Mouse (Mus musculus) hindbrain, embryonic 13.5 days (tissue): ENCODE results near the gene Cd52. TPM values are rescaled to one million over a fixed set of nuclear protein-coding genes. Genes with fewer than 3 reads are reported as not detected.

ENCODE experiments used
- ATAC-seq: fragments of 200-750 bp; cut with Nextera tagmentation; 2 replicates; pipeline ENCODE4 v1.8.0; 2017; ENCODE audit warnings: moderate TSS enrichment; ENCODE audit not compliant: low FRiP score
- H3K27ac ChIP-seq: fragments of 300-500 bp; sonication (generic); 2 replicates; pipeline ENCODE4 v1.5.1; 2015; ENCODE audit warnings: inconsistent platforms, mild to moderate bottlenecking, moderate library complexity
- H3K27me3 ChIP-seq: fragments of 300-500 bp; sonication (generic); 2 replicates; pipeline ENCODE4 v1.6.1; 2015; ENCODE audit warnings: mild to moderate bottlenecking, inconsistent platforms
- H3K36me3 ChIP-seq: fragments of 300-500 bp; sonication (generic); 2 replicates; pipeline ENCODE4 v1.6.1; 2015; ENCODE audit warnings: mild to moderate bottlenecking, inconsistent platforms
- H3K4me1 ChIP-seq: fragments of 300-500 bp; sonication (generic); replicated peaks from 2 replicates; pipeline ENCODE4 v1.6.1; 2015; ENCODE audit warnings: inconsistent platforms
- H3K4me2 ChIP-seq: fragments of 300-500 bp; sonication (generic); 2 replicates; pipeline ENCODE4 v1.6.1; 2015; ENCODE audit warnings: inconsistent platforms, mild to moderate bottlenecking, moderate library complexity
- H3K4me3 ChIP-seq: fragments of 300-500 bp; sonication (generic); 2 replicates; pipeline ENCODE4 v1.5.1; 2015; ENCODE audit warnings: mild to moderate bottlenecking, inconsistent platforms
- H3K9ac ChIP-seq: fragments of 300-500 bp; sonication (generic); 2 replicates; pipeline ENCODE4 v1.6.1; 2015; ENCODE audit warnings: mild to moderate bottlenecking, inconsistent platforms
- H3K9me3 ChIP-seq: fragments of 300-500 bp; sonication (generic); 2 replicates; pipeline ENCODE4 v1.6.1; 2016; ENCODE audit warnings: inconsistent platforms
- WGBS: fragments of 180-500 bp; shearing (Covaris S2); methylation state at CpG from one replicate; pipeline ENCODE4 v1.1.7; 2015; 5-methylcytosine and 5-hydroxymethylcytosine counted together
- polyA plus RNA-seq: library from polyadenylated mRNA; unstranded; fragments of >200 nt; fragmentation: Nextera tagmentation; extraction: Ambion mirVana; gene quantifications from 2 replicates; pipeline ENCODE4 v1.2.1, GENCODE M21; 2015

Gene Cd52
- polyA plus RNA-seq, 1 experiment from 2014 or later: 3.9 TPM

DNA sequence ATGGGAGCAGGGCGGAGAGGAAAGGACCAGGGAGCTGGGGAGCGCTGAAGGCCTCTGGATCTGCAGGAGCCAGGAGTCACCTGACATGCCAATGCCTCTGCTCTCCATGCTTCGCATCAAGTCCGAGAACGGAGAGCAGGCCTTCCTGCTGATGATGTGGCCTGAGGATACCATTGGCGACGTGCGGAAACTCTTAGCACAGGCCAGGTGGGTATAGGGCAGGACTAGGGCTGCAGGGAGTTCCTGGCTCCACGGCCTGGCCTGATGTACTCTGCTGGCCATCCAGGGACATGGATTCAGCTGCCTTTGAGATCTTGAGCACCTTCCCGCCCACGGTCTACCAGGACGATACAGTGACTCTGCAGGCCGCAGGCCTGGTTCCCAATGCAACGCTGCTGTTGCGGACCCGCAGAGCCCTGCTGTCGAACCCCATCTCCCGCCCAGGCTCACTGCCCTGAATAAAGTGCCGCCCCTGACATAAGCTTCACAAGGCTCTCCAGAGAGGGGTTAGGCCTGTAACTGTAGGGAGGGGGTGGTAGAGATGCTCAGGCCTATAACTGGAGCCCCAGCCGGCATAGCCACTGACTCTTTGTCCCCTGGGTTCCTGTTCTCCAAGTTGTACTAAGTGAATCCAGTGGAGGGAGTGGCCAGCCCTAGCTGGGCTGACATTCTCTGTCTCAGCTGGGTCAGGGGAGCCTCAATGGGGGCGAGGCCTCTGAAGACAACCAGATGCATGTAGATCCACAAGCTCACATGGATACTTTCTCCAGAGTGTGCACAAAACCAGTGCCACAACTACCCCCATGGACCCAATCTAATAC lies 31.6 kb upstream of the Cd52 start:
- 86% methylated on average over 21 of the region's 21 CpGs for WGBS
- H3K4me1 ChIP-seq: peaks cover 35% of the 10 kb centered on the region
- H3K27me3 ChIP-seq: no peaks in the 10 kb centered on the region
- ATAC-seq: no peak
- H3K9ac ChIP-seq: peak overlapping the region; percentile 93
- no peak overlapping the region for H3K4me2 ChIP-seq
- no peak overlapping the region for H3K4me3 ChIP-seq
- no peaks in the 10 kb centered on the region for H3K9me3 ChIP-seq
- H3K36me3 ChIP-seq: peaks cover 12% of the 10 kb centered on the region
- H3K27ac ChIP-seq: no peak overlapping the region

DNA sequence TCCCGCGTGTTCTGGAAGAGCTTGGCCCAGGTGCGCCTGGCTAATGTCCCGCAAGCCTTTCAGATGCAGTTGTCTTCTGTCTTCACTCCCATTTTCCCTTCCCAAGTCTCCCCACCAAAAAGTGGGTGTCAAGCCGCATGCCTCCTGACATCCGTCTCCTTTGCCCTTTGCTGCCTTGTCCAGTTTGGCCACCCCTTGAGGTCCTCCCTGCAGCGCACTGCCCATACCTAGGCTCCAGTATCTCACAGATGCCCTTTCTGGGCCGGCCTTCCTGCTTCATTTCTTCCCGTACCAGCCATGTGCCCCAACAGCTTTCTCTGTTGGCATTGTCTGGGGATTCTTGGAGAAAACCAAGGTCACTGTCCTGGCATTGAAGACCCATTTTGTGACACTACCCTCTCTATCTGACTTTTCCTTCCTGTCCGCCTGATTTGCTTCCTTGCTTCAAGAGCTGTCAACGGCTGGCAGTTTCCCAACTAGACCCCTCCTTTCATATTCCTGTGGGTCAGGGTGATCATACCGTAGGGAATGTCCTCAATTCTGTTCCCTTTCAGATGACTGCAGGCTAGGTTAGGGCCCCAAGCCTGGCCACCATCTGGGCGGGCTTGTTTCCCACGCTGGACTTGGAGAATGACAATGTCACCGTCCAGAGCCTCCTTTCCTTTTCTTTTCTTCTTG lies 30.6 kb upstream of the Cd52 start:
- H3K27ac ChIP-seq: no peak overlapping the region
- H3K4me2 ChIP-seq: no peak overlapping the region
- no peak overlapping the region for H3K4me3 ChIP-seq
- WGBS: 90% methylated on average over 15 of the region's 15 CpGs
- no peak overlapping the region for H3K9ac ChIP-seq
- no peaks in the 10 kb centered on the region for H3K9me3 ChIP-seq
- no peak for ATAC-seq
- peaks cover 2% of the 10 kb centered on the region; the same call in 1 of the 2 replicates for H3K36me3 ChIP-seq
- H3K27me3 ChIP-seq: no peaks in the 10 kb centered on the region
- H3K4me1 ChIP-seq: peaks cover 35% of the 10 kb centered on the region

DNA sequence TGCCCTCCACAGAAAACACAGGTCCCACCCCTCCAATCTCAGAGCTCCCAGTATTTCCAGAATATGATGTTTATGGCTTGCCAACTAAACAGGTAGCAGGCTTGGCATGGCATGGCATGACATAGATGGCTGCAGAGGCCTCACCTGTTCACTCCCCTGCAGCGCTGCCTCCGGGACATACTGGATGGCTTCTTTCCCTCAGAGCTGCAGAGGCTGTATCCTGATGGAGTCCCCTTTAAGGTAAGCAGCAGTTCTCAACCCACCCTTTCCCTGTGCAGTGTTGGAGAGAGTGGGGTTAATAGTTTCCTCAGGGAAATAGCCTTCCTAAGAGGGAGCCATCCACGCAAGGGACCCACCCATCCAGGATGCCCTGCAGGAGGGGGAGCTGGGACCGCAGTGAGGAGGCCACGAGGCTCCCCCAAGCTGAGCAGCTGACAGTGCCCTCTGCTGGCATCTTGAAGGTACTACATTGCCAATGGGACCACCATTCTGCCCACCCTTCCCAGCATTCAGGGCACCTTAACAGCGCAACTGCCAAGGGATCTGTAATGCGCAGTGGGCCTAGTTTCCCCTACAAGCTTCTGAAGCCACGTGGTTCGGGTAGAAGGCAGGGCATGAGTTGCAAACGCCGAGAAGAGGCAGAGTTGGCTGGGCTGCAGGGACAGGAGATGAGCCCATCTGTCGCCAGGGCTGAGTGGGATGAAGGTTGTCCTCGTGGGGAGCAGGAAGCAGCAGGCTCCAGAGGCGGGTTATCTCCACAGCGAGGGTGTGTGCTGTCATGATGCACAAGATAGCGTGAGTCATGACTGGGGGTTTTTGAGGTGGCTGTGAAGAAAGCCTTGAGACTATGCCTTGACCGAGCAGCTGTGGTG lies 29.0 kb upstream of the Cd52 start:
- H3K4me2 ChIP-seq: no peak overlapping the region
- no peaks in the 10 kb centered on the region for H3K9me3 ChIP-seq
- no peak overlapping the region for H3K9ac ChIP-seq
- ATAC-seq: no peak
- H3K27me3 ChIP-seq: no peaks in the 10 kb centered on the region
- no peak overlapping the region for H3K4me3 ChIP-seq
- 26% methylated on average over 17 of the region's 17 CpGs for WGBS
- H3K27ac ChIP-seq: no peak overlapping the region
- H3K4me1 ChIP-seq: peaks cover 29% of the 10 kb centered on the region
- H3K36me3 ChIP-seq: no peaks in the 10 kb centered on the region

GRCm38 (mm10) chr4:134123147-134123546 lies 28.3 kb upstream of the Cd52 start:
- 94% methylated on average over 6 of the region's 6 CpGs for WGBS
- no peaks in the 10 kb centered on the region for H3K9me3 ChIP-seq
- H3K4me1 ChIP-seq: peaks cover 27% of the 10 kb centered on the region
- no peaks in the 10 kb centered on the region for H3K27me3 ChIP-seq
- no peak overlapping the region for H3K4me3 ChIP-seq
- no peak for ATAC-seq
- no peak overlapping the region for H3K27ac ChIP-seq
- no peak overlapping the region for H3K9ac ChIP-seq
- H3K4me2 ChIP-seq: no peak overlapping the region
- H3K36me3 ChIP-seq: no peaks in the 10 kb centered on the region

GRCm38 (mm10) chr4:134122281-134122680 lies 27.4 kb upstream of the Cd52 start:
- no peaks in the 10 kb centered on the region for H3K27me3 ChIP-seq
- WGBS: 62% methylated on average over 3 of the region's 3 CpGs
- H3K4me2 ChIP-seq: no peak overlapping the region
- no peak overlapping the region for H3K9ac ChIP-seq
- H3K36me3 ChIP-seq: no peaks in the 10 kb centered on the region
- no peak for ATAC-seq
- no peak overlapping the region for H3K27ac ChIP-seq
- no peak overlapping the region for H3K4me3 ChIP-seq
- no peaks in the 10 kb centered on the region for H3K9me3 ChIP-seq
- peaks cover 19% of the 10 kb centered on the region for H3K4me1 ChIP-seq

DNA sequence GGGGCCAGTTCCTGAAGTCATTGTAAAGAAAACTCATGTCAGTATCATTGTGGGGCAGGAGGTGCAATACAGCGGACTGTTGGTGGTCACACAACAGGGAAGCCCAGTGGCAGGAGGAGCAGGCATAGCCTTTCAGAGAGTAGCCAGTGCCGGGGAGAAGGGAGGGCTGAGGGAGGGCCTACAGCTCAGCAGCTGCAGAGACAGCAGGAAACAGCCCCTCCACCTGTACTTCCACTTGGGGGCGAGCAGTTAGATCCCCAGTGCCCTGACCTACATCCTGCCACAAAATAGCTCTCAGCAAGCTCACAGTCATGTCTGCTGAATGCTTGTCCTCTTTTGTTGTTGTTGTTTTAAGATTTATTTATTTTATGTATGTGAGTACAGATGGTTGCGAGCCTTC lies 26.7 kb upstream of the Cd52 start:
- no peaks in the 10 kb centered on the region for H3K9me3 ChIP-seq
- peak overlapping the region; percentile 1; the same call in 1 of the 2 replicates for H3K9ac ChIP-seq
- H3K27me3 ChIP-seq: no peaks in the 10 kb centered on the region
- no peak overlapping the region for H3K4me2 ChIP-seq
- no peak overlapping the region for H3K4me3 ChIP-seq
- ATAC-seq: no peak
- H3K36me3 ChIP-seq: no peaks in the 10 kb centered on the region
- 52% methylated on average over 4 of the region's 4 CpGs for WGBS
- H3K27ac ChIP-seq: no peak overlapping the region
- H3K4me1 ChIP-seq: peaks cover 11% of the 10 kb centered on the region

DNA sequence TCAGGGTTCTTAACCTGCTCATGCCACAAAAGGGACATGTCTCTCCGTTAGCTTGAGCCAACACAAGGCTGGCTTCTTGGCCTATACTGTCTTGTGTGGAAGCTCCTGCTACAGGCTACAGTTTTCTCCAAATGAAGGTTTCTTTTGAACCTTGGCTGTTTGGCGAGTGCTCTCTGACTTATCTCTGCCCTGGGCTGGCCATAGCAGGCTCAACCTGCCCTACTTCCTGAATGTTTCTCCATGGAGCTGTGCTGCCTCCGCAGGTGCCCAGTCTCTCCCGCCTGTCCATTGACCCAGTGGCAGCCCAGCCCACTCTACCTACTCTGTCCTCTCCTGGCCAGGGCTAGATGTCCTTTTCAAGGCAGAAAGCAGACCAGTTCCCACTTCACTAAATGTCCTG lies 26.0 kb upstream of the Cd52 start:
- WGBS: 88% methylated on average over 4 of the region's 4 CpGs
- no peak overlapping the region for H3K9ac ChIP-seq
- no peak for ATAC-seq

GRCm38 (mm10) chr4:134120192-134120805 lies 25.4 kb upstream of the Cd52 start:
- no peaks in the 10 kb centered on the region for H3K36me3 ChIP-seq
- 85% methylated on average over 6 of the region's 6 CpGs for WGBS
- no peaks in the 10 kb centered on the region for H3K9me3 ChIP-seq
- H3K4me1 ChIP-seq: peaks cover 8% of the 10 kb centered on the region
- H3K9ac ChIP-seq: no peak overlapping the region
- ATAC-seq: no peak
- H3K4me2 ChIP-seq: no peak overlapping the region
- H3K4me3 ChIP-seq: no peak overlapping the region
- H3K27me3 ChIP-seq: no peaks in the 10 kb centered on the region
- no peak overlapping the region for H3K27ac ChIP-seq

More for the DNA sequence above, 26.0 kb upstream of the Cd52 start:
- H3K27ac ChIP-seq: no peak overlapping the region
- H3K36me3 ChIP-seq: no peaks in the 10 kb centered on the region
- peaks cover 8% of the 10 kb centered on the region for H3K4me1 ChIP-seq
- no peaks in the 10 kb centered on the region for H3K9me3 ChIP-seq
- no peaks in the 10 kb centered on the region for H3K27me3 ChIP-seq
- H3K4me3 ChIP-seq: no peak overlapping the region
- no peak overlapping the region for H3K4me2 ChIP-seq

GRCm38 (mm10) chr4:134119644-134120043 lies 24.8 kb upstream of the Cd52 start:
- Histone ChIP-seq H3K27me3 (no peaks in the 10 kb centered on the region), H3K4me3 (no peak overlapping the region), H3K4me1 (peaks cover 8% of the 10 kb centered on the region), H3K9me3 (no peaks in the 10 kb centered on the region), H3K36me3 (no peaks in the 10 kb centered on the region), H3K4me2 (no peak overlapping the region), H3K27ac (no peak overlapping the region), H3K9ac (no peak overlapping the region)
- ATAC-seq: no peak
- 55% methylated on average over 9 of the region's 9 CpGs for WGBS

DNA sequence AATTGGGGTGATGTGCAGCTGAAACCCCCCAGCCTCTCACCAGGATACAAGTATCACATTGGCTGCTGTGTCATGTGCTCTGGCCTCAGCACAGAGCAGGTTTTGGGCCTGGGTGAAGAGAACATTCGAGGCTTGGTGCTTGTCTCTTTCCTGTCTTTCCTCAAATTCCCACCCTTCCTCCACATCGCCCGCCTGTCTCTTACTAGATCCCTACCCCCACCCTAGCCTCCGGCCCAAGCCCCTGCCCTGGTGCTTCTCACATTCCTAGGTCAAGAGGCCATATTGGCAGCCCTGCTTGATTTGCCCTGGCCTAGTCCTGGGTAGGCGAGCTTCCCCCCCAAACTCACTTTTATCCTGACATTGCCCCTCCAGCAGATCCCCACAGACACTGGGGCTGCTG lies 24.2 kb upstream of the Cd52 start:
- WGBS: 75% methylated on average over 5 of the region's 5 CpGs
- Histone ChIP-seq H3K27me3 (no peaks in the 10 kb centered on the region), H3K9me3 (no peaks in the 10 kb centered on the region), H3K27ac (no peak overlapping the region), H3K4me3 (no peak overlapping the region), H3K4me2 (no peak overlapping the region), H3K4me1 (peaks cover 1% of the 10 kb centered on the region), H3K9ac (no peak overlapping the region), H3K36me3 (no peaks in the 10 kb centered on the region)
- no peak for ATAC-seq

- Histone ChIP-seq H3K27ac (no peak overlapping the region), H3K4me1 (peaks cover 5% of the 10 kb centered on the region; the same call in 1 of the 2 replicates), H3K4me2 (no peak overlapping the region), H3K36me3 (no peaks in the 10 kb centered on the region), H3K4me3 (no peak overlapping the region), H3K9ac (no peak overlapping the region), H3K9me3 (no peaks in the 10 kb centered on the region), H3K27me3 (no peaks in the 10 kb centered on the region)
- 72% methylated on average over 14 of the region's 14 CpGs for WGBS
- ATAC-seq: no peak
These were observed 23.4 kb upstream of the Cd52 start for GRCm38 (mm10) chr4:134118126-134118800.
